Mouse (Mus musculus) thymus, postnatal 4 days (tissue): ENCODE data around the gene P2rx2.

ENCODE experiments used
- DNase-seq: peaks from one replicate; pipeline ENCODE4 v3.0.0; 2021

P2rx2 gene

DNA sequence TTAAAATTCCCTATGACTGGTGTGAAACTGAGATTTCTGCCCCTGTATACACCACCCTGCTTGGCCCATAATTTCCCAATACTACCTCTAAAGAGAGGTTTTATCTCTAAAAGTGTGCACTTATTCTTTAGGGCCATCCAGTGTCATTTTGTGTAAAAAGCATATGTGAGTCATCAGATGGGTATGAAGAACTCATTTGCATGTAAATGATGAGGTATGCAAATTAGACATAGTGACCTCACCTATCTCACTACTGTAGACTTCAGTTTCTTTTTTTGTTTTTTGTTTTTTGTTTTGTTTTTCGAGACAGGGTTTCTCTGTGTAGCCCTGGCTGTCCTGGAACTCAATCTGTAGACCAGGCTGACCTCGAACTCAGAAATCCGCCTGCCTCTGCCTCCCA is 29.9 kb downstream of the P2rx2 start:
- no peak for DNase-seq

DNA sequence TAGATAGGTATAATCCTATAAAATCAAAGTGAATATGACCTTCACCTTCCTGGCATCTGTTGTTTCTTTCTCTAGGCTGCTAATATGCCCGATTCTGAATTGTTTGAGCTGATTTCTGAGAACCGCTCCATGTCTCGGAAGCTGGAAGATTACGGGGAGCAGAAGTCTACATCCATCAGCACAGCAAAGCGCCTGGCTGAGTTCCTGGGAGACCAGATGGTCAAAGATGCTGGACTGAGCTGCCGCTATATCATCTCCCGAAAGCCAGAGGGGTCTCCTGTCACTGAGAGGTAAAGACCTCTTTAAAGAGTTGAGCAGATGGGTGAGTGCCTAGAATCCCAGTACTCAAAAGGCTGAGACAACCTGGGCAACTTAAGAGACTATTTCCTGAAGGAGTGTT is 34.2 kb downstream of the P2rx2 start:
- DNase-seq: no peak

DNA sequence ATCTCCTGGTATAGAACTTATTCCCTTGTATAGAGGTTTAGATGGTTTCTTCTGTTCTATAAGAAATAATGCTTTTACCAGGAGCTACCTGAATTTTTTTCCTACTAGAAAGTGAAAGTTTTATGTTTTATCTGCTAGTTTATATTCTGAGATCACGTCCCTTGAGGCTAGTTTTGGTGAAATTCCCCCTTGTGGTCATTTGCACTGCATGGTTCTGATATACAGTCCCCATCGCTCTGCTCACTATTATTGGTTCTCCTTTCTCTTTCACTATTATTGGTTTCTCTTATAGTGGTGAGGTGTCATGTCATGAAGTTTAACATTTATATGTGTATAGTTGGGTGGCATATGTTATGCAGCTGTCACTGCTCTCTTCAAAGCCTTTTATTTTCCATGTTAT is 42.4 kb downstream of the P2rx2 start:
- DNase-seq: no peak

DNA sequence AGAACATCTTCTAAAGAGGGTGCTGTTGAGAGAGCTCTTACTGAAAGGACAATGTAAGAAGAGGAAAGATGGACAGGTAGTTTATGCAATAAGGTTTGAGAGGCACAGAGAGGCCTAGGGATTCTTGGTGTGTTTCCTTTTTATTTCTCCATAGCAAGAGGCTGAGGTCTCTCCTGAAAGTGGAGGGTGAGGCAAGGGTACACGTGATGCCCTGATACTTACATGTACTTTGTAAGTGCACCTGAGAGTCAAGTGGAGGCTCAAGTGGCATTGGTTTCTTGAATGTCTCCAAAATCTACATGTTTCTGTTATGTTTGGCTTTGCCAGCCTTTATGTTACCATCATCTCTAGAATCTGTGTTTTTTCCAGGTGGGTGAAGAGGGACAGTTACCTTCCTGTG is 46.4 kb downstream of the P2rx2 start:
- DNase-seq: no peak

DNA sequence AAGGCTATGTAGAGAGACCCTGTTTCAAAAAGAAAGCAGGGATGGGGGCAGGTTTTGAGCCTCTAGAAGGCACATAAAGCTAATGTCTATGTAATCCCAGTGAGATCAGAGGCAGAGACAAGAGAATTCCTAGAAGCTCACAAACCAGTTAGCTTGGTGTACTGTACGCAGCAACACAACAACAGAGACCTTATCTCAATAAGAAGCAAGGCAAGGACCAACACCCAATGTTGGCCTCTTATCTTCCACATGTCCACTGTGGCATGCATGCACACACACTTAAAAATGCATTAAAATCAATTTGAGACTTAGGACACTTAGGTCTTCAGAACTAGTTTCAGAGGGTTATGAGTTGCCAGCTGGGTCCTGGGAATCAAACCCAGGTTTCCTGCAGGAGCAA is 51.4 kb downstream of the P2rx2 start:
- no peak for DNase-seq
